Mouse (Mus musculus) left cerebral cortex, adult 8-10 months (tissue): ENCODE measurements around the gene Srsf5. TPM values are rescaled to one million over a fixed set of nuclear protein-coding genes. Genes with fewer than 3 reads are reported as not detected.

Source experiments
- DNase-seq, 2 experiments: peaks; one replicate each; pipeline ENCODE4 v3.0.0; 2022; ENCODE audit warnings: low spot score in 2 of 2
- total RNA-seq, 4 experiments: library from RNA; stranded (reverse); gene quantifications; 2 replicates each; pipeline ENCODE4 v1.2.4; 2022

Gene Srsf5
- total RNA-seq, 4 experiments from 2014 or later: 286 to 385 (median 329) TPM

- DNase-seq: no peak
Observed at GRCm38 (mm10) chr12:80997652-80998051, 52.3 kb downstream of the Srsf5 start.

GRCm38 (mm10) chr12:80998528-80999221 lies 53.4 kb downstream of the Srsf5 start:
- no peak for DNase-seq

Other genes starting within 250 kb of the Srsf5 start
- gene Ccdc177, start 184.8 kb upstream of the Srsf5 start, total RNA-seq: 10 to 100 TPM; 12.9 to 14.9 (median 13.8) TPM
- 10 to 100 TPM; 34.7 to 38.2 (median 35.5) TPM for gene Susd6, start 155.0 kb upstream of the Srsf5 start, total RNA-seq
- gene Slc10a1, start 23.2 kb downstream of the Srsf5 start, total RNA-seq: not detected
- 10 to 100 TPM in 2 of 4 experiments, 1 to 10 TPM in 2; 7.4 to 12.4 (median 10.1) TPM for gene Smoc1, start 81.3 kb downstream of the Srsf5 start, total RNA-seq